Mouse (Mus musculus) hematopoietic multipotent progenitor cell, adult 10-12 weeks (in vitro differentiated cells): Measurements from ENCODE around the gene Mgat1. TPM values are rescaled to one million over a fixed set of nuclear protein-coding genes. Genes with fewer than 3 reads are reported as not detected.

Experiments used
- polyA plus RNA-seq: library from polyadenylated mRNA; stranded (reverse); fragments of >175 nt; gene quantifications from 2 replicates; pipeline ENCODE4 v1.2.3, GENCODE M21; 2012; ENCODE audit warnings: low replicate concordance

Mgat1 gene
- 202 and 412 TPM in 2 replicates for polyA plus RNA-seq

GRCm38 (mm10) chr11:49243727-49244594 lies at the start of gene Mgat1:
Gene Mgat1 (plus strand): TSS chr11:49244191.

GRCm38 (mm10) chr11:49203129-49203768 lies 40.7 kb upstream of the Mgat1 start, which contains the start of gene Zfp62:
Gene Zfp62 (plus strand): TSS chr11:49203292.

GRCm38 (mm10) chr11:49278222-49278621 lies 34.2 kb downstream of the Mgat1 start, which contains the start of gene Olfr1393:
Gene Olfr1393 (plus strand): TSS chr11:49278304.

GRCm38 (mm10) chr11:49284982-49285381 lies 41.0 kb downstream of the Mgat1 start, which contains the start of gene Olfr1392:
Gene Olfr1392 (plus strand): TSS chr11:49285282.

DNA sequence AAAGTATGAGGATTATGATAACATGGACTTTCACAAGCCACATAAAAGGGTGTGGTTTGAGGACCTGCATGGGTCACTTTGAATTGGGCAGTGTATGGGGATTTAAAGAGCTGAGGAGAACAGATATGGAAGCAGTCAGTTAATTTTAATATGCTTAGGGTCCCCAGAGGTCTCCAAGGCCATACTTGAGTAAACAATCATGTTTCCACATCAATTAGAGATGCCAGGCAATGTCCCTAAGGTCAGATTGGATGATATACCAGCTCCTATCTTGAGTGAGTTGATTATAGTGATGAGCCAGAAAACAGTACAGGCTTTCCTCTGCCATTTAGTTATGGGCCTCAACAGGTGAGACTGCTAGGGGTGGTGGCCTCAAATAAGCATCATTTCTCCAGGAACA lies 60.5 kb downstream of the Mgat1 start, which contains the start of gene Olfr10:
Olfr10 (plus strand) TSS at position 301 of the 400 bp plus-strand sequence.

Other genes starting within 250 kb of the Mgat1 start
- gene 9930111J21Rik2, start 192.9 kb upstream of the Mgat1 start, polyA plus RNA-seq = 9.9 and 21.1 TPM in 2 replicates
- gene Tgtp2, start 180.0 kb upstream of the Mgat1 start, polyA plus RNA-seq = 10.4 and 14.3 TPM in 2 replicates
- gene Ifi47, start 167.6 kb upstream of the Mgat1 start, polyA plus RNA-seq = 8.0 and 8.1 TPM in 2 replicates
- gene Olfr1396, start 129.3 kb upstream of the Mgat1 start, polyA plus RNA-seq = not detected in 2 replicates
- not detected in 2 replicates for gene Olfr1395, start 101.9 kb upstream of the Mgat1 start, polyA plus RNA-seq
- not detected in 2 replicates for gene Olfr1394, start 89.8 kb upstream of the Mgat1 start, polyA plus RNA-seq
- gene Btnl9, start 57.0 kb upstream of the Mgat1 start, polyA plus RNA-seq = 0.81 and 2.0 TPM in 2 replicates
- 13.0 and 14.0 TPM in 2 replicates for gene Zfp62, start 40.9 kb upstream of the Mgat1 start, polyA plus RNA-seq
- not detected in 2 replicates for gene Olfr1393, start 34.1 kb downstream of the Mgat1 start, polyA plus RNA-seq
- 0.03 TPM in 1 of 2 replicates, not detected in the other for gene Olfr1392, start 41.1 kb downstream of the Mgat1 start, polyA plus RNA-seq
- gene Olfr10, start 60.5 kb downstream of the Mgat1 start, polyA plus RNA-seq = 0.04 TPM in 1 of 2 replicates, not detected in the other
- not detected in 2 replicates for gene Olfr1391, start 78.6 kb downstream of the Mgat1 start, polyA plus RNA-seq
- not detected in 2 replicates for gene Olfr1390, start 91.0 kb downstream of the Mgat1 start, polyA plus RNA-seq
- not detected in 2 replicates for gene Olfr1389, start 178.9 kb downstream of the Mgat1 start, polyA plus RNA-seq
- gene Olfr1388, start 192.4 kb downstream of the Mgat1 start, polyA plus RNA-seq = not detected in 2 replicates
- gene Olfr1387, start 211.2 kb downstream of the Mgat1 start, polyA plus RNA-seq = not detected in 2 replicates
- gene Olfr1386, start 220.9 kb downstream of the Mgat1 start, polyA plus RNA-seq = not detected in 2 replicates
- not detected in 2 replicates for gene Olfr1385, start 244.9 kb downstream of the Mgat1 start, polyA plus RNA-seq